Mouse (Mus musculus) CD4-positive, CD25-positive, alpha-beta regulatory T cell, adult 2 months (primary cell): Measurements from ENCODE around the gene Mthfd2.
A peak's percentile ranks its signal among the peaks of the same experiment; 100 is the strongest.

ENCODE experiments used
- DNase-seq: peaks from one replicate; pipeline ENCODE4 v3.0.0-alpha.2; 2012; ENCODE audit warnings: low read depth, low spot score

Gene Mthfd2

GRCm38 (mm10) chr6:83268144-83269010 lies 57.3 kb downstream of the Mthfd2 start:
- DNase-seq: peak; percentile 79

DNA sequence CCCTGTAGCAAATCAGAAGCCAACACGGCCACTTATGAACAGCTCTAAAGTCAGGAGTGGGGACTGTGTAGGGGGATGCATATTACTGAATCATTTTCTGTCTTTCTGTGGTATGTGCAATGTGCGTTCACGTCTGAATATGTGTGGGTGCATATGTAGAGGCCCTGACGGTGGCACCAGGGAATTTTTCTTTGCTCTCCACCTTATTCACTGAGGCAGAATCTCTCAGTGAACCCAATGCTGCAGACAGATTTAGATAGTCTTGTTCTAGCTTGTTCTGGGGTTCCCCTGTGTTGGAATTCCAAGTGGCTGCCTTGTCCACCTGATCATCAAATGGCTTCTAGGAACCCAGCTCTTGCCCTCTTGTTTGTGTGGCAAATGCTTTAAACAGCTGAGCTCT lies 58.1 kb downstream of the Mthfd2 start:
- no peak for DNase-seq

DNA sequence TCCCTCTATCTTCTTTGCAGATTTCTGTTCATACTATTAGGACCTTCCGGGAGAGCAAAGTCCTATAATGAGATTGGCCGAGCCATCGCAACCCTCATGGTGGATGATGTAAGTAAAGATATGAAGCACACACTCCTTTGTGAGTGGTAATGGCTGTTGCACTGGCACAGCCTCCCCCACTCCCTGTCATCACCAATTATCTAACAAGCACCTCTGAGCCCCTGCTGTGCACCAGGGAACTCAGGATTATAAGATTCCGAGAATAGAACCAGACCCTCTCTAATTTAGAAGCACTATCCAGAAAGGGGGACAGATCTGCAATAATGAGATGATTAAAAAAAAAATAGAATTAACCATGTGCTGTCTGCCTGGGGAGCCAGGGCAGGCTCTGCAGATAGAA lies 60.1 kb downstream of the Mthfd2 start:
- DNase-seq: no peak

DNA sequence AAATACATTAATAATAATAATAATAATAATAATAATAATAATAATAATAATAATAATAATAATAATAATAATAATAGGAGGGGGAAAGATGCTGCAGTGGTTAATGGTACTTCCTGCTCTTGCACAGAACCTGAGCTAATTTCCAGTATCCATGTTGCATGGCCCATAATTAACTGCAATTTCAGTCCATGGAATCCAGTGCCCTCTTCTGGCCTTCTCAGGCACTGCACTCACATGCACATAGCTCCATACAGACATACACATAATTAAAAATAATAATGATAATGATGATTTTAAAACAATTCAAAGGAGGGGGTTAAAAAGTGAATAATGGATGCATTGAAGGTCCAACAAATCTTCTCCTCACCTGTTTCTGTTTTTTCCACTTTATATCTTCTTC lies 60.5 kb downstream of the Mthfd2 start:
- DNase-seq: peak; percentile 49

DNA sequence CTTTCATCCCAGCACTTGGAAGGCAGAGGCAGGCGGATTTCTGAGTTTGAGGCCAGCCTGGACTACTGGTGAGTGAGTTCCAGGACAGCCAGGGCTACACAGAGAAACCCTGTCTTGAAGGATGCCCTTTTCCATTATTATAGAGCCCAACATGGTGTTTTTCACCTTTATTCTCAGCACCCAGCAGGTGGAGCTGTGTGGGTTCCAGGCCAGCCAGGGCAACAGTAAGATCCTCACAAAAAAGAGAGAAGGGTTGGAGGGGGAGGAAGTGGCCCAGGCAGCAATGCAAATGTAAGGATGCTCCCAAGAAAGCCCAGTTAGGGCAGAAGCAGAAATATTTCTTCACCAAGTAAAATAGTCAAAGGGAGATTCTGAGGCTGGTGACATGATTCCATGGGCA lies 61.2 kb downstream of the Mthfd2 start:
- peak; percentile 43 for DNase-seq
